Mouse (Mus musculus): ENCODE data around the gene 5430419D17Rik.

The 5430419D17Rik gene

DNA sequence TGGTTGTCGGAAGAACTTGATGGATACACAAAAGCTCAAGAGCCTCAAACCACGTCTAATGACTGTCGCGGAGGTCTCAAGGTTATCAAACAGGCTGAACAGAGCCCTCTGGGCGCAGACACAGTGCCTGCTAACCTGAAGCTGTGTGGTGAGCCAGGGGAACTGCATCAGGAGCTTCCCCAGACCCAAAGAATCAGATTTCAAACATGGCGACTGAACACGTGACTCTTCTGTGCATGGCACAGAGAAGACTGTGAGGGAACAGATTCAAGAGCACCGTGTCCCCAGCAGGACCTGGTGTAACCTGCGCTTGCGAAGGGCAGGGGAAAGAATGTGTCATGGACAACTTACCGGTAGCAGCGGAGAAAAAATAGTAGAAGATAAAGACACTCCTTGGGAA, 143.4 kb downstream of the 5430419D17Rik start:
- DNase-seq (ENCODE audit: low spot score): no peak

DNA sequence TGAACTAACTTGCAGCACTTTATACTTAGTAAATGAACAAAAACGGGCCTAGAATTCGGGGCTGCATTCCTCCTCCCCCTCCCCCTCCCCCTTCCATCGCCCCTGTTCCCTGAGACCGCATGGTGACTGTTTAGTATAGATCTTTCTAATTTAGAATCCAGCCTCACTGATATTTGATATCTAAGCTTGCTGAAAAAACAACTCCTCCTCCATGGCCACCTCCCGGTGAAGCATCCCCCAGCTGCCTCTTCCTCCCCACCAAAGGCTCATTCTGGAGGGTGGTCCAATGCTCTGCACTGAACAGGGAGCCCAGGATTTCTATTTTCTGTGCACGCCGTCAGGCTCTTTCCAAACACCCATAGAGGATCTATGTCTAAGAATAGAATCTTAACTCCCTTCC, 144.1 kb downstream of the 5430419D17Rik start:
- DNase-seq (ENCODE audit: low spot score): no peak

DNA sequence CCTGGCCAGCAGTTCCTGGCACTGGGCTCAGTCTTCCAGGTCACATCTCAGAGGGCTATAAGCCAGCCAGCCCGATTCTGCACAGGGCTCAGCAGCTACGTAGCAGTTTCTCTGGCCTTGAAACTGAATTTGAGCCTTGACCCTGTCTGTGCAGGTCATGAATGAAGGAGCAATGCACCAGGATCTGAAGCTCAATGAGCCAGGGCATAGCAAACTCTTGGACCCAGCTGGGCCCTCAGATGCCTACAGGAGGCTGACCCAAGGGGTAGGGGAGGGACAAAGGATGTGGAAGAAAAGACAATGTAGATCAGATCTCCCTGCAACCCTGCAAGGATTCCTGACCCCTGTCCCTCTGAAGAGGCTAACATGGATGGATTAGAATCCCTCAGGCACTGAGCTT, 148.0 kb downstream of the 5430419D17Rik start, which contains the start of gene Cuzd1:
Cuzd1 (minus strand) TSS at position 101 of the 400 bp plus-strand sequence.
- DNase-seq (ENCODE audit: low spot score): no peak

DNA sequence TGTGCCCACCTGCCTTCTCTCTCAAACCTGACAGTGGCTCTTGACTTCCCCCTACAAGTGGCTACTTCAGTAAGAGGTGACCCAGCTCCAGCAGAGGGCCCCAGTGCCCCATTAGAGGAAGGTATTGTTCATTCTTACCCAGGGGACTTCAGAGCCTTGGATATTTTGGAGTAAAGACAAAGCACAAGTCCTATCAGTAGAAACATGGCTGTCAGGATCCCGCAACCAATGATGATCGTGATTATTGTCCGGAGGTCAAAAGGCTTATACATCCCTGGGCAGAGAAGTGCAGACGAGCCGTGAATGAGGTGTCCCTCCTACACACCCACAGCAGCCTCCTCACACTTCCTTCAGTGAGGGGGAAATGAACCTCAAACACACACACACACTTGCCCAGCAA, 152.9 kb downstream of the 5430419D17Rik start:
- no peak for DNase-seq (ENCODE audit: low spot score)

DNA sequence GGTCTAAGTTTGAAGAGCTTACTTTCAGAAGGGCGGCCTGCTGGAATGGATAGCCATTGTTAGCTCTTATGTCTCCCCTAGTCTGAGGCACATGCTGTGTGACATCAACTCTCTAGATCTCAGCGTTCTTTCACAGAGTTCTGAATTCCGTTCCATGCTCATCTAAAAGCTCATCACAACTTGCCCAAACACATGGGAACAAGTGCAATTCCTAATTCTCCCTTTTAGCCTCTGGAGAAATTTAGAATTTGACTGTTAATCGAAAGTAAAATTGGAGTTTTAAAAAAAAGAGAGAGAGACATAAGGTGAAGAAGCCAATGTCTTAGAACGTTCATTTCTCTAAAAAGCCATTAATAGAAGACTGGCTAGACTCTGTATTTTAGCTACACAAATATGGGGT, 155.2 kb downstream of the 5430419D17Rik start, which contains the start of gene Fam24b:
Fam24b (minus strand) TSS at position 101 of the 400 bp plus-strand sequence.
- DNase-seq (ENCODE audit: low spot score): no peak

DNA sequence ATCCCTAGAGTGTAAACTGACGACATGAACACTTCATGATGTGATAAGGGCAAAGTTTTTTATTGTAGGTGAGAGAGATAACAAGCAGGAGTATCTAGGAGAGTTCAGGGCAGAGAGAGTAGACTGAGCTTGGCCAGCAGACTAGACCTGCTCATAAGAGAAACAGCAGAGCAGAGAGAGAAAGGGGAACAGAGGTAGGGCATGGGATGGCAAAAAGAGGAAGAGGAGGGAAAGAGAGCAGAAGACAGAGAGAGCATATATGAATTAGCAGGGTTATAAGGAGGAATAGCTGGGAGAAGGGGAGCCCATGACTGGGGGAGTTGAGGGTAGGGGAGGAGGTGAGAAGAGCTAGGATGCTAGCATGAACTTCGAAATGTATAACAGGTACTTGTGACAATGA, 157.5 kb downstream of the 5430419D17Rik start:
- no peak for DNase-seq (ENCODE audit: low spot score)

DNA sequence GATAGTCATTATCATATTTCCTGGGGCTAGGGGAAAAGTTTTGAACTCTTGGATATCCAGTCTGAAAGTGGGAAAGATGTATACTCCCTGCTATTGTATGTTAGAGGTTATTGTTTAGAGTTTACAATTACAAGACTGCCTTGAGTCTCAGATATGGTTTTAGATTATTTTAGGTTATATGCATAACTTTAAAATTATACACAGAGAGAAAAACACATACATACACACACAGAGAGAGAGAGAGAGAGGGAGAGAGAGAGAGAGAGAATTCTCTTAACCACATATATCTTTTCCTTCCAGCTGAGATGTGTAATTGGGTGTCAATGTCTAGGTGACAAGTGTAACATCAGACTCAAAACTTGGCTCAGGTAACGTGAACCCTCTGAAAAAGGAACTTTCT, 159.4 kb downstream of the 5430419D17Rik start, which contains the start of gene Fam24a:
Fam24a (plus strand) TSS at position 301 of the 400 bp plus-strand sequence.
- no peak for DNase-seq (ENCODE audit: low spot score)

DNA sequence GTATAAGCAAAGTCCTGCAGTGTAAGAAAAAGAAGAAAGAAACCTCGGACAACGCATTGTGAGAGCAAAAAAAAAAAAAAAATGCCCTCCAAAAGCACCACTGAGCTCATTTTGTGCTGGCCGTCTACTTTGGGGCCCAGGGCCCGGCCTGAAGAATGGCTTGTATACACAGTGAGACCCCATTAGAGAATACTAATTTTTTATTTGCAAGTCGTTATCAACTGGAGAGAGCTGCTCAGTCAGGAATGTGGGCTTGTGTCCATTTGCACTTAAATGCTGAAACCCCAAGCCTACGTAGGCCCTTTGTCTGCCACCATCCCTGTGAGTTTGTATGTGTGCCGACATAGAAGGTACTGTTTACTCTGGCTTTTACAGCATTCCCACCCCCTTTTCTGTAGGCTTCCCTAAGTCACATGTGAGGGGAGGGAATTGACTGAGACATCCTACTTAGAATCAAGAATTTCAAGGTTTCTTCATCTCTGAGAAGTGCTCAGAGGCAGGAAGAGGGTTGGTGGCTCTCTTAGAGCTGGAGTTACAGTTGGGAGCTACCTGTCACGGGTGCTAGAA, 163.4 kb downstream of the 5430419D17Rik start:
- no peak for DNase-seq (ENCODE audit: low spot score)

DNA sequence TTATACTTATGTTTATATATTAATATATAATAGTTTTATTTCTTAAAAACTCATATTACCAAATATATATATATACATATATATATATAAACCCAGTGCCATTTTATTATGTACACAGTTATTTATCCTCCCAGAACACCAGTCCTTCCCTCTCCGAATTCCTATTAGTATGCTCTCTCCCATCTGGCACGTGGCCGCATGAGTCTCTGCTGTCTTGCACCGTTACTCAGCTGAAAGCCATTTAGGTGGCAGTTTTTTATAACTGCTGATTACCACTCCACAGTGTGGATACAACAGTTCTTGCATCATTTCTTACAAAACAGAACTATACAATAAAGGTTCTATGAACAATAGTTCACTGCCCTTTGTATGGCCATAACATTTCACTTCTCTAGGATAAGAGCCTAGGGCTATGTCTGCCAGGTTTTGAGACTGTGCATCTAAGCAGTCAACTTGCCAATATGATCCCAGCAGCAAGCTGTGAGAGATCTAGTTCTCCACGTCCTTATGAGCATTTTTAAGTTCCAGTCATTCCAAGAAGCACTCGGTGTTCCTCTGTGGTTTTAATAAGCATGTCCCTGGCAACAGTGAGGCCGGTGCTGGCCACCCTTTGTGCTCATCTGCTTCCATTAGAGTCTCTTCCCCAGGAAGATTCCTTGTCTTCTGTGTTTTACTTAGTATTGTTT, 171.8 kb downstream of the 5430419D17Rik start:
- no peak for DNase-seq (ENCODE audit: low spot score)
